Mouse (Mus musculus): ENCODE data around the gene Prpf8.

DNA sequence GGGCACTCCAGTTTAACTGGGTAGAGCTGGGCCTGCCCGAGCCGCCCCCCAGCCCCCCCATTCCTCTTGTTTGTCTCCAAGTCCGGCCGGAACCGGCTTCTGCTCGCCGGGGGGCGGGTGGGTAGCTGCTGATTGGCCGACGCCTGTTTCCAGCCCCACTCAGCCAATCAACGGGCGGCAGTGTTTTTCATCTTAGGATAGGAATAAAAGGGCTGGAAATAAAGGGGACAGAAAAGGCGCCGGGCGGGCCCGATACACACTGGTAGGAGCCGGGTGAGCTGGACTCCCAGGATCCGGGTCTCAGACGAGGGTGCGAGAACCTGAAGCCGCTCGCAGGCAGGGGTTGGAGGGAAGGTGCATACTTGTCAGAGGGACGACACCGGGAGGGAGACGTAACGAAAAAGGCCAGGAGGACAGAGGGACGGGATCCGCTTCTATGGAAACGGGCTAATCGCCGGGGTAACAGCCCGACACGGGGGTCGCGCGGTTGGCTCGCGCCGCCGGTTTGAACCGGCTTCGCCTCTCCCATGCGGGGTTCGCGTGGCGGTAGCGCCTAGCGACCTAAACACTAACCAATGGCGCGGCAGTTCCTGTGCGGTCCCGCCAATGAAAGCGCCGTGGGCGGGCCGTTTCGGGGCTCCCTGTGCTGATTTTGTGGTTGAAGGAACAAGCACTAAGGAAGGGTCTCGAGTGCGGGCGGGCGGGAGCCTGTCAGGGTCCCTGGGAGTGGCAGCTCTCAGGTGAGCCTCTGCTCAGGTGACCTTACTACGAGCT, 45.0 kb downstream of the Prpf8 start, which contains the start of gene Slc43a2:
- no peak for TF ChIP-seq TAL1 (IDR thresholded peaks at IDR 0.05; ENCODE audit: low read length)
- no peak for TF ChIP-seq GATA1 (IDR thresholded peaks at IDR 0.05; ENCODE audit: low read length)
